Mouse (Mus musculus) ES-CJ7 (cell line): ENCODE measurements at regions not wholly inside any gene's neighbourhood (a gene's known extent, or its start where the extent isn't known, plus 50 kb on each side); places are given as distances from the start of the nearest gene placed in this dataset.

ENCODE experiments used
- DNase-seq: peaks from one replicate; pipeline ENCODE4 v3.0.0; 2011; ENCODE audit warnings: low read depth, low spot score

- DNase-seq, result no peak
Observed at GRCm38 (mm10) chr13:107541635-107541955, 502.7 kb upstream of the Smim15 start.

DNA sequence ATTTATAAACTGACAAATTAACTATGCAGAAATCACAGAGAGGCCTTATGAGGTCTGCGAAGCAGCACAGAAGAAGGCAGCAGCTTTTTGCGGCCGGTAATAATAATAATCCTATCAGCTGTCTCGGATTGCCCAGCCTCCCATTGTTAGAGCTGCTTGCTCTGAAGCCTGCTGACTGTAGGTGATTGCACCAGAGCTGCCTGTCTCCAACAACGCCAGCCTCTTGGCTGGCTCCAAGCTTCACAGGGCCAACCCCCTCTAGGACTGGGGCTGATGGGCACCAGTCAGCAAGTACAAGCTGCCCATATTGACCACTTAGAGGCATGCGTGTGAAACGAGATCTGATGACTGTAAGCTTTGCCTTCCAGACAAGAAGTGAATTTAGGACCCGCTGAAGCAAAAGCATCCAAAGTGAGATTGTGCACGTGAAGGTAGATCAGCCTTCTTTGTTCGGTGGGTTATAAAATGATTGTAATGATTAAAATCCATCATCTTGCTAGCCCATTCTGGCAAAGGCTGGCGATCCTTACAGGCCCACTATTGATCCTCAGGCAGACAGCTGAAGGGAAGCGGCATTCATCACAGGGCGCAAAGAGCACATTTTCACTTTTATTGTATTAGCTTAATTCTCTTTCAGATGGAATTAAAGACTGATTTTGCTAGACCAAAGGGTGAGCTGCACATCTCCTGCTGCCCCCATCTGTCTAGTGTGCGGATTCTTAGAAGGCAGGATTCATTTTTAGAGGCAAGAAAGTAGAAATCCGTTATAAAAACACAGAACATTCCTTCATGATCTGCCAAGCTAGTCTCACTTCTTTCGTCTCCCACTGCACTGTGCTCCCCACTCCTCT, 503.2 kb upstream of the Smim15 start:
- DNase-seq, result no peak

- DNase-seq, result no peak
Observed at GRCm38 (mm10) chr13:107540305-107540704, 503.9 kb upstream of the Smim15 start.

DNA sequence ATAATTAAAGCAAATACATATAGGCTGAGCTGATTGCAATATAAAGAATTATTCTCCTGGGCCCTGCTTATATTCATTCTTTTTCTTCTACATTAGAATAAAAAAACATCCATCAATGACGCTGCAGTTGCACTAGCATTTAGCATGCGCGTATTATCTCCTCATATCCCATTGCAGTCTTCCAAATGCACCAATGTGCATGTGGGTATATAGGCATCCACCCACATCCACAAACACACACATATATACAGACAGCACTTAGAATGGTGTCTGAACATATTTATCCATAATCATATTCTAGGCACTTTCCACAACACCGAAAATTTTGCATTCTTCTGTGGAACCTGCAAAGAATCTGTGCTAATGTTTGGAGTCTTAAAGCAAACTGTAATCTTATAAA, 504.4 kb upstream of the Smim15 start:
- no peak for DNase-seq

DNA sequence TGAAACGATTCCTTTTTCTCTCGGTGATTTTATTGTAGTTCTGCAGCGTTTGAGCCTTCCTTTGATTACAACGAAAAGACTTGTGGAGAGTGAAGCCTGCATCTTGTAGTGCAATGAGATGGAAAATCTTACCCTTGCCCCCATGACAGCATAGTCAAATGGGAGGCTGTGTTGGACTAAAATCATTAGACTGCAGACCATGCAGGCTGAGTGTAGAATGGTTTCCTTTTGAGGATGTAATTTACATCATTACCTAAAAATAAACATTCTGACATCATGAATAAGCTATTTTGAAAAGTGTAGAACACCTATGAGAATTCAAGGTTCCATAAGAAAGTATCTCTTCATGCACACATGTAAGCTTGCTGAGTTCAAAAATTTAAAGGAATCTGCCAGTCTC, 504.9 kb upstream of the Smim15 start:
- no peak for DNase-seq

- no peak for DNase-seq
Observed at GRCm38 (mm10) chr13:107535213-107535612, 509.0 kb upstream of the Smim15 start.

DNA sequence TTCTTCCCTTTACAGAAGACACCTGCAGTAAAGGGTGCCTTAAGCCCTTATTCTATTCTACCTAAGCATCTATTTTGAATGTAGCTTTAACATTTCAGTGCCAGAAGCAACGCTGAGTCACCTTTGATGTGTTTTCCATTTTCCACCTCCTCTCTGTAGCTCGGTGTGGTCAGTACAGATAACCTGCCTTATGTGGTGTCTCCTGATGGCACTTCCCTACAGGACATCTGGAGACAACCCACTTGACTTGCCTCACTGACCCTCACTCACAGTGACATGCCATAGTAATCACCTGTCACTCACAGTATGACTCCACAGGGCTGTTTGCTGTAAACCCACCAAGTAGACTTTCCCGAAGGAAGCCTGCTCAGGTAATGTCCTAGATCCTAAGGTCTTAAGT, 510.9 kb upstream of the Smim15 start:
- no peak for DNase-seq

GRCm38 (mm10) chr13:107531528-107531927, 509.6 kb upstream of the Kif2a start:
- DNase-seq, result no peak

DNA sequence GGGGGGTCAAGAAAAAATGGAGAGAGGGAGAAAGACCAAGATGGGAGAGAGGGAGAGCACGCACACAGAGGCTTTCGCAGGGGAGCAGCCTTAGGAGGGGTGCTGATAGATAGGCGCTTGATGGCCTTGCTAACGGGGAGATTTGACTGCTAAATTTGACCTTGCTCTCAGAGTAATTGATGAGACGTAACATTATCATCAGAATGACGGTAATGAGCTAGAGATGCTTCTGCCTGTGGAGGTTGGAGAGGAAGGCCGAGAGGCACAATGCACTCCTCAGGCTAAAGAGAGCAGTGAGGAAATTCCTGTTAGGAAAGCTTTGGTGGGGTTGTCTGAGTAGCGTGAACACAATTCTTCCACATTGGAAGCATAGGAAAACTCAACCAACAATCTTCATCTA, 509.1 kb upstream of the Kif2a start:
- peak; percentile 57 for DNase-seq

GRCm38 (mm10) chr13:107530392-107530791, 508.5 kb upstream of the Kif2a start:
- DNase-seq, result no peak

GRCm38 (mm10) chr13:107528724-107529456, 507.0 kb upstream of the Kif2a start:
- DNase-seq, result no peak

DNA sequence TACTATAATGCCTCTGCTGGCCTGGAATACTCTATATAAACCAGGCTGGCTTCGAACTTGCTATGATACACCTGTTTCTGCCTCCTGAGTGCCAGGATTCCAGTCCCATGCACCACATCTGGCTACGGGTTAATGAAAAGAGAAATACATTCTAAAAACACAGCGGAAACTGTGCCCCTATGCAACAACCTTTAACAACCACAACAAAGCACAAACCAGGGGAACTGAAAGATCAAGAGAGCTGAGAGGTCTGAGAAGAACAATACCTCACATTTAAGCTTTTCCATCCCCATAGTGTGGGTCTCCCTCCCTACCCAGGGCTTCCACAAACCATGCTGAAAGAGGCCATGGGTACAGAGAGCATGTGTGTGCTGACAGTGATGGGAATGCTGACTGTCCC, 501.0 kb upstream of the Kif2a start:
- DNase-seq, result no peak

GRCm38 (mm10) chr13:107514236-107514635, 492.3 kb upstream of the Kif2a start:
- DNase-seq, result no peak

- no peak for DNase-seq
Observed at GRCm38 (mm10) chr13:107513274-107514146, 491.6 kb upstream of the Kif2a start.

GRCm38 (mm10) chr13:107507336-107507735, 485.4 kb upstream of the Kif2a start:
- no peak for DNase-seq

- no peak for DNase-seq
Observed at GRCm38 (mm10) chr13:107506832-107507231, 484.9 kb upstream of the Kif2a start.

GRCm38 (mm10) chr13:107505318-107505717, 483.4 kb upstream of the Kif2a start:
- no peak for DNase-seq

GRCm38 (mm10) chr13:107502261-107502660, 480.3 kb upstream of the Kif2a start:
- no peak for DNase-seq

GRCm38 (mm10) chr13:107500776-107501489, 479.0 kb upstream of the Kif2a start:
- DNase-seq, result no peak

GRCm38 (mm10) chr13:107499296-107499695, 477.4 kb upstream of the Kif2a start:
- no peak for DNase-seq

DNA sequence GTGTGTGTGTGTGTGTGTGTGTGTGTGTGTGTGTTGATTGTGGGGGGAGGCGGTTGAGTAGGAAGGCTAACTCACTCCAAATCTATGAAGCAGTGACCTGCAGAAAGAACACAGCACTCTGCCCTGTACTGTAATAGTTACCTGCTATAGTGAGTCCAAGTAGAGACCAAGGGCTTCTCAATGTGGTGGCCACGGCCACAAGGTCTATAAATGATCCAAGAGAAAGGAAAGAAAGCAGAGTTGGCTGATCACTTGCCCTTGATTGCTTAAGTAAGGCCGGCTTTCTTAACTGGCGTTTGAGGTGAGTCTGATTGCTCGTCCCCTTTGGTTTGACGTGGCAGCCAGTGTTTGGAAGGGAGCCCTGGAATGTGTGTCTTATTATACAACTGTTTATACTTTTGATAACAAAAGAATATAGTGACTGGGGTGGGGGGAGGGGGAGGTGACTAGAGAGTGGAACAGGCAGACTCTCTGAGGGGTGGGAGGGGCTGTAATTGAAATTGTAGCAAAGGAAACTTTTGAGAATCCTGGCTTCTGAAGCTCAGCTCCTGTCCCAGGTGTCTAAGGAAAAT, 473.3 kb upstream of the Kif2a start:
- no peak for DNase-seq
